Mouse (Mus musculus): Measurements from ENCODE around the gene Gapvd1. TPM values are rescaled to one million over a fixed set of nuclear protein-coding genes. Genes with fewer than 3 reads are reported as not detected.
A peak's percentile ranks its signal among the peaks of the same experiment; 100 is the strongest.
"Not testable (repeated sequence)": the region's sequence is repeated elsewhere in the genome, so short reads cannot be mapped to it uniquely, and the experiment has no call there.

Gene Gapvd1
- total RNA-seq, 4 experiments from 2014 or later = 84.9 to 115 (median 99.1) TPM

- peak in 1 of 2 experiments; percentile 27 for DNase-seq (ENCODE audit: low spot score in 2 of 2)
These were observed 17.5 kb upstream of the Gapvd1 start for GRCm38 (mm10) chr2:34772252-34773235.

GRCm38 (mm10) chr2:34771368-34772226 is 16.6 kb upstream of the Gapvd1 start, which contains the start of gene Hspa5:
Gene Hspa5, plus strand, starts transcription at chr2:34771970.
- peak; percentile 100 for DNase-seq (ENCODE audit: low spot score in 2 of 2)

- DNase-seq (ENCODE audit: low spot score in 2 of 2) = no peak
These were observed 15.9 kb upstream of the Gapvd1 start for GRCm38 (mm10) chr2:34770951-34771350.

GRCm38 (mm10) chr2:34770049-34770448 is 15.0 kb upstream of the Gapvd1 start:
- DNase-seq (ENCODE audit: low spot score in 2 of 2) = no peak

- DNase-seq (ENCODE audit: low spot score in 2 of 2) = no peak
These were observed 9.8 kb upstream of the Gapvd1 start for GRCm38 (mm10) chr2:34764801-34765200.

GRCm38 (mm10) chr2:34762872-34763271 is 7.8 kb upstream of the Gapvd1 start:
- DNase-seq (ENCODE audit: low spot score in 2 of 2) = no peak

GRCm38 (mm10) chr2:34762174-34762573 is 7.1 kb upstream of the Gapvd1 start:
- DNase-seq (ENCODE audit: low spot score in 2 of 2) = no peak

- DNase-seq (ENCODE audit: low spot score in 2 of 2) = not testable (repeated sequence)
These were observed 6.2 kb upstream of the Gapvd1 start for GRCm38 (mm10) chr2:34761272-34761671.

GRCm38 (mm10) chr2:34757341-34757740 is 2.3 kb upstream of the Gapvd1 start:
- no peak for DNase-seq (ENCODE audit: low spot score in 2 of 2)

- DNase-seq (ENCODE audit: low spot score in 2 of 2) = peak; percentile 53 to 68
These were observed 1.1 kb downstream of the Gapvd1 start for GRCm38 (mm10) chr2:34753811-34754550.

- DNase-seq (ENCODE audit: low spot score in 2 of 2) = no peak
These were observed 4.8 kb downstream of the Gapvd1 start for GRCm38 (mm10) chr2:34750245-34750644.

GRCm38 (mm10) chr2:34748479-34748878 is 6.6 kb downstream of the Gapvd1 start:
- DNase-seq (ENCODE audit: low spot score in 2 of 2) = no peak

- no peak for DNase-seq (ENCODE audit: low spot score in 2 of 2)
These were observed 9.4 kb downstream of the Gapvd1 start for GRCm38 (mm10) chr2:34745673-34746072.

- no peak for DNase-seq (ENCODE audit: low spot score in 2 of 2)
These were observed 10.6 kb downstream of the Gapvd1 start for GRCm38 (mm10) chr2:34744476-34744875.

GRCm38 (mm10) chr2:34742675-34743074 is 12.4 kb downstream of the Gapvd1 start:
- no peak for DNase-seq (ENCODE audit: low spot score in 2 of 2)

- DNase-seq (ENCODE audit: low spot score in 2 of 2) = no peak
These were observed 13.5 kb downstream of the Gapvd1 start for GRCm38 (mm10) chr2:34741390-34742159.

- no peak for DNase-seq (ENCODE audit: low spot score in 2 of 2)
These were observed 15.2 kb downstream of the Gapvd1 start for GRCm38 (mm10) chr2:34739684-34740391.

- DNase-seq (ENCODE audit: low spot score in 2 of 2) = no peak
These were observed 17.1 kb downstream of the Gapvd1 start for GRCm38 (mm10) chr2:34737911-34738310.

- no peak for DNase-seq (ENCODE audit: low spot score in 2 of 2)
These were observed 18.4 kb downstream of the Gapvd1 start for GRCm38 (mm10) chr2:34736626-34737025.

Measured in layer of hippocampus, adult 8-10 months (tissue).